Mouse (Mus musculus): ENCODE data around the gene Casc3. TPM values are rescaled to one million over a fixed set of nuclear protein-coding genes. Genes with fewer than 3 reads are reported as not detected.

Casc3 gene
- polyA plus RNA-seq, 1 experiment, result 3.3 TPM

- peaks cover 76% of the 10 kb centered on the region for H3K36me3 ChIP-seq (ENCODE audit: control insufficient read depth)
- H3K9me3 ChIP-seq (ENCODE audit: control insufficient read depth, low read length), result peaks cover 2% of the 10 kb centered on the region; the same call in 1 of the 2 replicates
- TF ChIP-seq TAL1 (IDR thresholded peaks at IDR 0.05; ENCODE audit: low read length) (no peak), GATA1 (IDR thresholded peaks at IDR 0.05; ENCODE audit: low read length) (no peak)
- peaks cover 85% of the 10 kb centered on the region for H3K4me1 ChIP-seq (ENCODE audit: control insufficient read depth)
- no peaks in the 10 kb centered on the region for H3K27me3 ChIP-seq (ENCODE audit: control insufficient read depth)
- H3K4me3 ChIP-seq (replicated peaks), result no peak overlapping the region
Measured at GRCm38 (mm10) chr11:98765421-98766309, 39.0 kb upstream of the Casc3 start.

- peaks cover 87% of the 10 kb centered on the region for H3K4me1 ChIP-seq (ENCODE audit: control insufficient read depth)
- no peaks in the 10 kb centered on the region for H3K27me3 ChIP-seq (ENCODE audit: control insufficient read depth)
- no peaks in the 10 kb centered on the region for H3K9me3 ChIP-seq (ENCODE audit: control insufficient read depth, low read length)
- H3K36me3 ChIP-seq (ENCODE audit: control insufficient read depth), result peaks cover 74% of the 10 kb centered on the region
- H3K4me3 ChIP-seq (replicated peaks), result no peak overlapping the region
- TF ChIP-seq GATA1 (IDR thresholded peaks at IDR 0.05; ENCODE audit: low read length) (no peak), TAL1 (IDR thresholded peaks at IDR 0.05; ENCODE audit: low read length) (no peak)
Measured at GRCm38 (mm10) chr11:98766346-98766745, 38.4 kb upstream of the Casc3 start.

- TF ChIP-seq GATA1 (IDR thresholded peaks at IDR 0.05; ENCODE audit: low read length), result no peak
- no peaks in the 10 kb centered on the region for H3K27me3 ChIP-seq (ENCODE audit: control insufficient read depth)
- H3K4me1 ChIP-seq (ENCODE audit: control insufficient read depth), result peaks cover 89% of the 10 kb centered on the region
- no peak overlapping the region for H3K4me3 ChIP-seq (replicated peaks)
- peaks cover 70% of the 10 kb centered on the region for H3K36me3 ChIP-seq (ENCODE audit: control insufficient read depth)
- H3K9me3 ChIP-seq (ENCODE audit: control insufficient read depth, low read length), result no peaks in the 10 kb centered on the region
Measured at GRCm38 (mm10) chr11:98766816-98767215, 37.9 kb upstream of the Casc3 start.

- Histone ChIP-seq H3K4me1 (ENCODE audit: control insufficient read depth) (peaks cover 90% of the 10 kb centered on the region), H3K27me3 (ENCODE audit: control insufficient read depth) (no peaks in the 10 kb centered on the region), H3K9me3 (ENCODE audit: control insufficient read depth, low read length) (no peaks in the 10 kb centered on the region), H3K36me3 (ENCODE audit: control insufficient read depth) (peaks cover 65% of the 10 kb centered on the region), H3K4me3 (replicated peaks) (peak overlapping the region; percentile 63)
- no peak for TF ChIP-seq TAL1 (IDR thresholded peaks at IDR 0.05; ENCODE audit: low read length)
Measured at GRCm38 (mm10) chr11:98767276-98767675, 37.4 kb upstream of the Casc3 start.

GRCm38 (mm10) chr11:98767713-98768112 is 37.0 kb upstream of the Casc3 start:
- Histone ChIP-seq H3K36me3 (ENCODE audit: control insufficient read depth) (peaks cover 62% of the 10 kb centered on the region), H3K4me1 (ENCODE audit: control insufficient read depth) (peaks cover 91% of the 10 kb centered on the region), H3K9me3 (ENCODE audit: control insufficient read depth, low read length) (no peaks in the 10 kb centered on the region), H3K27me3 (ENCODE audit: control insufficient read depth) (no peaks in the 10 kb centered on the region), H3K4me3 (replicated peaks) (peak overlapping the region; percentile 63)
- TF ChIP-seq TAL1 (IDR thresholded peaks at IDR 0.05; ENCODE audit: low read length) (no peak), GATA1 (IDR thresholded peaks at IDR 0.05; ENCODE audit: low read length) (no peak)

- H3K4me1 ChIP-seq (ENCODE audit: control insufficient read depth), result peaks cover 91% of the 10 kb centered on the region
- TF ChIP-seq GATA1 (IDR thresholded peaks at IDR 0.05; ENCODE audit: low read length), result peak; percentile 39; the same call in 1 of the 2 replicates
- TF ChIP-seq TAL1 (IDR thresholded peaks at IDR 0.05; ENCODE audit: low read length), result no peak
- no peaks in the 10 kb centered on the region for H3K27me3 ChIP-seq (ENCODE audit: control insufficient read depth)
- H3K4me3 ChIP-seq (replicated peaks), result peak overlapping the region; percentile 63
- peaks cover 55% of the 10 kb centered on the region for H3K36me3 ChIP-seq (ENCODE audit: control insufficient read depth)
- H3K9me3 ChIP-seq (ENCODE audit: control insufficient read depth, low read length), result no peaks in the 10 kb centered on the region
Measured at GRCm38 (mm10) chr11:98768127-98769006, 36.3 kb upstream of the Casc3 start.

GRCm38 (mm10) chr11:98769007-98769954 is 35.4 kb upstream of the Casc3 start:
- Histone ChIP-seq H3K4me1 (ENCODE audit: control insufficient read depth) (peaks cover 92% of the 10 kb centered on the region), H3K4me3 (replicated peaks) (peak overlapping the region; percentile 63), H3K27me3 (ENCODE audit: control insufficient read depth) (no peaks in the 10 kb centered on the region), H3K36me3 (ENCODE audit: control insufficient read depth) (peaks cover 46% of the 10 kb centered on the region), H3K9me3 (ENCODE audit: control insufficient read depth, low read length) (no peaks in the 10 kb centered on the region)
- no peak for TF ChIP-seq TAL1 (IDR thresholded peaks at IDR 0.05; ENCODE audit: low read length)
- TF ChIP-seq GATA1 (IDR thresholded peaks at IDR 0.05; ENCODE audit: low read length), result no peak
